Mouse (Mus musculus): Measurements from ENCODE around the gene Homer2.

Homer2 gene

DNA sequence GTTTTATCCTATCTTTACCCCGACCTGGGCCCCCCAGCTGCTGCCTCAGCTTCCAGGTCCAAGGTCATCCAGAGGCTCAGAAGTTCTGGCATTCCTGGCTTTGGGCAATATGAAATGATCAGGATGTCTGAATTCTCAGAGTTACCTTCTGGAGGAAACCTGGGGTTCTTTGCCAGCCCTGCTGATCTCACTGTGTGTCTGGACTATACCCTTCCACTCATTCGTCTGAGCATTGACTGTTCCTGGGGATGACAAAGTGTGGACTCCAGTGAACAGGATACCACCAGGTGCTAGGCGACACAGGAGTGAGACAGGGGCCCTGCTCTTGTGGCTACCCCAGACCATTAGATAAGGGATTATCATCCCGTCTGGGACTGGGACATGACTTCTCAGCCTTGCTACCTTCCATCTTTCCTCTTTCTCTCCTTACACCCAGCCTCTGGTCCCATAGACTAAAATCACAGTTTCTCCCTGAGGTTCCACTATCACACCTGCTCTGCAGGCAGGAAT lies 143.8 kb downstream of the Homer2 start:
- in situ Hi-C loops (cut with MboI, MseI): no loop called here

DNA sequence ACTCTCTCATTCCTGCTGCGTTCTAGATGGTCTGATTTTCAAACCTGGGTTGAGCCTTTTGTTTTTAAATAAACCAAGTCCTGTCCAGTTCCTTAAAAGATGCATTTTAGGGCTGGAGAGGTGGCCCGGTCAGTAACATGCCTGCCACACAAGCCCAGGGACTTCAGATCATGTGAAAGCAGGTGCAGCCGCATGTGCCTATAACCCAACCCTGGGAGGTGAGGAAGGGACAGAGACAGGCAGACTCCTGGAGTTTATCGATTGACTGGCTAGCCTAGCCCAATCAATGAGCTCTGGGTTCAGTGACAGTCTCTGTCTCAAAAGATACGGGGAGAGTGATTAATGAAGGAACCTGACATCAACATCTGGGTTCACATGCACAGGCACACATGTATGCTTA lies 146.1 kb downstream of the Homer2 start:
- in situ Hi-C loops (cut with MboI, MseI): no loop called here

DNA sequence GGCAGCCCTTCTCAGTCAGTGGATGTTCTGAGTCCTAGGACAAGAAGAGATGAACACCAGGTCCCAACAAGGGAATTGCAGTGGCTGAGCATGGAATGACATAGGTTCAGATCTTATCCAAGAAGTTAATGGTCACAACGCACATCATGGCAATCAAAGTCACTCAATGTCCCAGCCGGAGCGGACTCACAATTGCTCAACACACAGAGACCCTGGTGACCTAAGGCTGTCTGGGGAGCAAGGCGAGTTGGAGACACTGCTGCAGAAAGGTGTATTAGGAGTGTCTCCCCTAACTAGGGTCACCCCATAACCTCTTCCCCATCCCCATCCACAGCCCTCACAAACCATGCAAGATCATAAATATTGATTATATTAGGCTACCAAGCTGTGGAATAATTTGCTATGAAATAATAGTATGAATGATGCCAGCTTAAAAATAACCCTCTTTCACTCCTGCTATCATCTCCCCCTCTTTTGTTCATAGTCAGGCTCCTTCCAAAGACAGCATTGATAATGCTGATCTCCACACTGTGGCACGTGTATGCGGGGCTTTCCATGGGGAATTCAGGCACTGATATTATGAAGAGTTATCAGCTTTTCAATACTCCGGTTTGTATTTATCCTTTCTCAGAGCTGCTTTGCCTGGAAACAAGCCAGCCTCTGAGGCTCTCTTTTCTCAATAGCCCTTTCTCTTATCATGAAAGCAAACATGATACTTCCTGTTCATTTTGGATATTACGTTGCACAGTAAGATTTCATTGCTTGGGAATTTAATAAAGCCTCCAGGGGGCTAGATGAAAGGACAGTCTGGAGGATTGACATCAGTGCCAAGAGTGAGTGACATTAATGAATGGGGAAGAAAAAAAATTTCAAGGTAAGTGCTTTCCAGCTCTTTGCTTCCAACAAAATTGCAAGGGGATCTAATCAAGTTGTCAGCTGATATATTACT lies 147.0 kb downstream of the Homer2 start:
- in situ Hi-C loops (cut with MboI, MseI): no loop called here

DNA sequence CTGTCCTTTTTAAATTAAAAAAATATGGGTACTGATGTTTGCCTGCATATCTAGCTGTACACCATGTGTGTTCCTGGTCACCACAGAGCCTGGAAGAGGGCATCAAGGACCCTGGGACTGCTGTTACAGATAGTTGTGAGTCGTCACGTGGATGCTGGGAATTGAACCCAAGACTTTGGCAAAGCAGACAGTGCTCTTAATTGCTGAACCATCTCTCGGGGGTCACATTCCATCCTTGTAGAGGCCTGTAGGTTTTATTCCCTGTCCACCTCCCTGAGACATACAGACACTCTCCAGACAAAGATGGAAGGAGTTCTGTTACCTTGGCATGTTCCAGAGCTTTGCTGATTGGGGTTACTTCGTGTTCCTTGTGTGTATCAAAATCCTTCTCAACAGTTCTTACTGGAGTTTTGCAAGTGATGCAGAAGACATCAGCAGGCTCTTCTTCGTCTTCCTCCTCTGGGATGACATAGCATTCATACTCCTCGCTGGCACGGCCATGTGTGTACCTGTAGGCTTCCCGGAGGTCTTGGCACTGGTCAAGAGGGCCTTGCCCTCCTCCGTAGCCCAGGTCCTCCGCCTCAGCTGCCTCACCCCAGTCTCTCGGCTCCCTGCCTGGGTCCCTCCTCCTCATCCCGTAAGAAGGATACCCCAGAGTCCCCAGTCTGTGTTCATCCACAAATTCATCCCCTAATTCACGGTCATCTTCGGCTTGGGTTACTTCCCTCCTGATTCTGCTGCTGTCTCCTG lies 147.9 kb downstream of the Homer2 start:
- in situ Hi-C loops (cut with MboI, MseI): no loop called here

DNA sequence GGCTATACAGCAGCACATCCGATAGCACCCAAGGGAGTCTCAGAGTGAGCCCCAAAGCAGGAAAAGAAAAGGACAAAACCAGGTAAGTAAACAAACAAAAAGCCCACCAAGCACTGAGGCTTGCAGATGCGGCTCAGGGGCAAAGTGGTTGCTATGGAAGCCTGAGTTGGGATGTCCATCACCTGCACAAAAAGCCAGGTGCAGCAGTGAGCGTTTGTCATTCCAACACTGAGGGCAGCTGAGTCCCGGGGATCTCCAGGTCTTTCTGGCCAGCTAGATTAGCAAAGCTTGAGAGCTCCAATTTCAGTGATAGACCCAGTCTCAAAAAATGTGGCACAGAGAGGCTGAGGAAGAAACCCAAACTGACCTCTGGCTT lies 149.4 kb downstream of the Homer2 start:
- in situ Hi-C loops (cut with MboI, MseI): no loop called here

DNA sequence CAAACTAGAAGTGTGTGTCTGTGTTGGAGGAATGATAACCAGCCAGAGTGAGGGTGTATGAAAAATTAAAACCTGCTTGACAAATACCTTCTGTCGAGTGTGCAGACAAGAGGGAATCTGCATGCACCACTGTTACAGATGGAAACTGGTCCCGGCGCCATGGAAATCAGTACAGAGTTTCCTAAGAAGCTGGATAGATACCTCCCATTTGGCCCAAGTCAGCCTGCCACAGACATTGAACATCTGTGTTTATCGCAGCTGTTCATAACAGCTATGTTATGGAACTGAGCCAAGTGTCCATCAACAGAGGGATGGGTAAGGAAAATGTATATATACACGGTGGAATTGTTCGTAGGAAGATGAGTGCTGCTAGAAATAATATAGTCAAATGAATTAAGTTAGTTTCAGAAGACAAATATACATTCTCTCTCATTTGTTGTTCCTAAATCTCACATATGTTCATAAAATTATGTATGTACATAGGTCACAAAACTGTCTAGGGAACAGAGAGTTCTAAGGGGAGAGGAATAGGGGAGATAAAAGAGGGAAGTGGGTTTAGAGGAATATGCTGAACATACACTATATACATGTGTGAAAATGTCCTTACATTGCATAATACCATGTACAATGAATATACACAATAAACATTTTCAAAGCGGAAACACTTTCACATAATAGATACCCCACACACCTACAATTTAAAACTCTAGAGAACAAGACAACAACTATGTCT lies 149.9 kb downstream of the Homer2 start:
- in situ Hi-C loops (cut with MboI, MseI): no loop called here

DNA sequence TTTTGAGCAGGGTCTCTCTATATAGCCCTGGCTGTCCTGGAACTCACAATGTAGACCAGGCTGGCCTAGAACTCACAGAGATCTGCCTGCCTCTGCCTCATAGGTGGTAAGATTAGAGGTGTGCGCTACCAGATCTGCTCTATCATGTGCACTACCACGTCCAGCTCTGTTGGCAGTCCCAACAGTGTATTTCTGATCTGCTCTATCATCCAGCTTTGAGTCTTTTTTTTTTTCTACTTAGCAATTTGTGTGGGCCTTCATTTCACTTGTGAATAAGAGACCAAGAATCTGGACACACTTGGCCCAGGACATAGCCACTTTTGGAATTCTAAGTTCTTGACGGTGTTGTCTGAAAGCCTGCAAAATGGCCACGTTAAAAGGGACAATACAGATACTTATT lies 150.5 kb downstream of the Homer2 start:
- in situ Hi-C loops (cut with MboI, MseI): no loop called here

DNA sequence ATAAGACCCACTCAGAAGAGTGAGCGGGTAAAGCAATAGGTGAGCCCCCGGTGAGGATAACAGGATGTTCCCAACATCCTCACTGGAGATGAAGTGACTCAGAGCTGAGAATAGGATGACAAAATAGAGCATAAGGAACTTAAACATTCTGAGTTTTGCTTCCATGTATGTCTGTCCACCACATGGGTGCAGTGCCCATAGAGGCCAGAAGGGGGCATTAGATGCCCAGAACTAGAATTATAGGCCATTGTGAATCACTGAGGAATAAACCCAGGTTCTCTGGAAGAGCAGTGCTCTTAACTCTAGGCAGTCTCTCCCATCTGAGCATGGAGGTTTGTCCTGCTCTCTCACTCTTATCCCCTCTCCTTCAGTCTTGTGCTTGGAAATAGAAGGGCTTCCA lies 153.0 kb downstream of the Homer2 start:
- in situ Hi-C loops (cut with MboI, MseI): loop anchor here (5.0 kb wide), 1 partner anchor 78 kb away; no protein-coding TSS in a partner anchor

DNA sequence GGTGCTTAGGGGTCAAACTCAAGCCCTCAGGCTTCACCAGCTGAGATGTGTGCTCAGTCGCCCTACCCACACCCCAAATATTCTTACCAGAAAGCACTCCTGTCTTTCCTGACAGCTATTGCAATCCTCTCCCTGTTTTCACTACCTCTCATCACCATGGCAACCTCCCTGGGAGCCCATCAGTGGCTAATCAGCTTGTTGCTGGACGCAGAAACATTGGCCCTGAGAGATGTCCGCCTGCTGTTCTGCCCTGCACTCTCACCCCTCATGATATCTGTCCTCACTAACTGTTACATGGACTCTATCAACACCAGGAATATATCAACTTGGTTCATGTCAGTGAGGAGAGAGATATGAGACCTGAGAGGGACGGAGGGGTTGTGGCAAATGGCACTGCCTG lies 153.7 kb downstream of the Homer2 start:
- in situ Hi-C loops (cut with MboI, MseI): loop anchor here (5.0 kb wide), 1 partner anchor 79 kb away; no protein-coding TSS in a partner anchor

Data from T-helper 1 cell (primary cell).